Mouse (Mus musculus) CH12.LX (cell line): Measurements from ENCODE around the gene Afg3l1. TPM values are rescaled to one million over a fixed set of nuclear protein-coding genes. Genes with fewer than 3 reads are reported as not detected.

Experiments used
- DNase-seq: peaks from one replicate; pipeline ENCODE4 v3.0.0-alpha.2; 2013; ENCODE audit errors: extremely low read depth
- H3K27ac ChIP-seq: 2 replicates; pipeline ENCODE4 v1.5.1; 2012; ENCODE audit warnings: low read depth, mild to moderate bottlenecking, control low read depth, moderate library complexity; ENCODE audit not compliant: insufficient read depth
- H3K27me3 ChIP-seq: replicated peaks from 2 replicates; pipeline ENCODE3; 2012; ENCODE audit warnings: inconsistent platforms
- H3K36me3 ChIP-seq, 2 experiments: replicated peaks in 1 of 2; 2 replicates each; pipeline versions ENCODE3 to v1.6.1; 2012; ENCODE audit warnings: inconsistent platforms in 1 of 2, low read length in 1 of 2, mild to moderate bottlenecking in 1 of 2, mixed read lengths in 1 of 2, moderate library complexity in 1 of 2; ENCODE audit not compliant: control insufficient read depth in 1 of 2, insufficient read depth in 1 of 2
- H3K4me1 ChIP-seq, 2 experiments: 2 replicates each; pipeline ENCODE4 v1.6.1; 2012; ENCODE audit warnings: inconsistent platforms in 1 of 2, moderate library complexity in 1 of 2; ENCODE audit not compliant: insufficient read depth in 2 of 2, control insufficient read depth in 1 of 2
- H3K4me2 ChIP-seq: 2 replicates; pipeline ENCODE4 v1.6.1; 2012; ENCODE audit warnings: low read depth, mild to moderate bottlenecking, control low read depth; ENCODE audit not compliant: poor library complexity, insufficient read depth, severe bottlenecking
- H3K4me3 ChIP-seq, 3 experiments: fragments of 150-350 bp in 1 of 3; sonication (generic) in 1 of 3; replicated peaks in 1 of 3; 2 replicates each; pipeline versions ENCODE3 to v1.5.1; 2011 to 2012; ENCODE audit warnings: low read depth in 2 of 3, low read length in 2 of 3, mild to moderate bottlenecking in 2 of 3, moderate library complexity in 2 of 3, control low read depth in 1 of 3, improper control_type of control experiment in 1 of 3, inconsistent platforms in 1 of 3, mixed read lengths in 1 of 3; ENCODE audit not compliant: poor library complexity in 1 of 3
- H3K79me2 ChIP-seq: replicated peaks from 2 replicates; pipeline ENCODE4 v1.6.1; 2012; ENCODE audit warnings: mild to moderate bottlenecking, moderate library complexity; ENCODE audit not compliant: control insufficient read depth, poor library complexity, insufficient read depth, severe bottlenecking; ENCODE audit errors: extremely low read depth
- H3K9ac ChIP-seq: 2 replicates; pipeline ENCODE4 v1.6.1; 2012; ENCODE audit warnings: low read depth, mild to moderate bottlenecking, control low read depth, moderate library complexity; ENCODE audit not compliant: insufficient read depth
- H3K9me3 ChIP-seq: replicated peaks from 2 replicates; pipeline ENCODE3; 2012; ENCODE audit warnings: low read length, inconsistent platforms, mixed read lengths
- BHLHE40 ChIP-seq: IDR thresholded peaks from 2 replicates; pipeline ENCODE4 v1.6.1; 2011; ENCODE audit warnings: mild to moderate bottlenecking, low read depth, low read length, improper control_type of control experiment
- CHD2 ChIP-seq: IDR thresholded peaks from 2 replicates; pipeline ENCODE4 v1.6.1; 2011; ENCODE audit warnings: low read length, improper control_type of control experiment
- E2F4 ChIP-seq: IDR thresholded peaks from 2 replicates; pipeline ENCODE4 v1.6.1; 2011; ENCODE audit warnings: low read depth, low read length, improper control_type of control experiment; ENCODE audit not compliant: insufficient replicate concordance
- ELF1 ChIP-seq: IDR thresholded peaks from 2 replicates; pipeline ENCODE4 v1.6.1; 2014; ENCODE audit warnings: low read depth, mild to moderate bottlenecking, inconsistent platforms, low read length, improper control_type of control experiment
- EP300 ChIP-seq: IDR thresholded peaks from 2 replicates; pipeline ENCODE4 v1.6.1; 2011; ENCODE audit warnings: low read length, improper control_type of control experiment
- ETS1 ChIP-seq: conservative IDR thresholded peaks from 2 replicates; pipeline ENCODE4 v1.6.1; 2012; ENCODE audit warnings: low read depth, mild to moderate bottlenecking, inconsistent platforms, low read length, improper control_type of control experiment, moderate library complexity
- GABPA ChIP-seq: IDR thresholded peaks from 2 replicates; pipeline ENCODE4 v1.6.1; 2012; ENCODE audit warnings: low read depth, low read length, improper control_type of control experiment, inconsistent platforms; ENCODE audit not compliant: insufficient replicate concordance
- HCFC1 ChIP-seq: IDR thresholded peaks from 2 replicates; pipeline ENCODE4 v1.6.1; 2012; ENCODE audit warnings: low read depth, mild to moderate bottlenecking, inconsistent platforms, low read length, improper control_type of control experiment
- IRF4 ChIP-seq: IDR thresholded peaks from 2 replicates; pipeline ENCODE4 v1.6.1; 2014; ENCODE audit warnings: low read depth, mild to moderate bottlenecking, inconsistent platforms, low read length, improper control_type of control experiment
- KAT2A ChIP-seq: IDR thresholded peaks from 2 replicates; pipeline ENCODE4 v1.6.1; 2012; ENCODE audit warnings: low read length, improper control_type of control experiment, inconsistent platforms; ENCODE audit not compliant: insufficient replicate concordance
- MXI1 ChIP-seq: IDR thresholded peaks from 2 replicates; pipeline ENCODE4 v1.6.1; 2011; ENCODE audit warnings: mild to moderate bottlenecking, low read depth, low read length, improper control_type of control experiment
- MYC ChIP-seq: IDR thresholded peaks from 2 replicates; pipeline ENCODE4 v1.6.1; 2011; ENCODE audit warnings: low read depth, mild to moderate bottlenecking, improper control_type of control experiment, low read length
- NELFE ChIP-seq: IDR thresholded peaks from 2 replicates; pipeline ENCODE4 v1.6.1; 2011; ENCODE audit warnings: low read depth, low read length, improper control_type of control experiment
- NRF1 ChIP-seq: IDR thresholded peaks from 2 replicates; pipeline ENCODE4 v1.6.1; 2014; ENCODE audit warnings: low read depth, mild to moderate bottlenecking, inconsistent platforms, low read length, improper control_type of control experiment, moderate library complexity
- PAX5 ChIP-seq: IDR thresholded peaks from 2 replicates; pipeline ENCODE4 v1.6.1; 2012; ENCODE audit warnings: low read length, inconsistent platforms, mixed read lengths
- POLR2A ChIP-seq: IDR thresholded peaks from 2 replicates; pipeline ENCODE4 v1.6.1; 2011; ENCODE audit warnings: low read depth, mild to moderate bottlenecking, improper control_type of control experiment, low read length
- SIN3A ChIP-seq: IDR thresholded peaks from 2 replicates; pipeline ENCODE4 v1.6.1; 2012; ENCODE audit warnings: low read length, improper control_type of control experiment, inconsistent platforms
- SMC3 ChIP-seq: IDR thresholded peaks from 2 replicates; pipeline ENCODE4 v1.6.1; 2011; ENCODE audit warnings: low read depth, low read length, improper control_type of control experiment
- TBP ChIP-seq: conservative IDR thresholded peaks from 2 replicates; pipeline ENCODE4 v1.6.1; 2011; ENCODE audit warnings: low read depth, low read length, improper control_type of control experiment
- TCF12 ChIP-seq: IDR thresholded peaks from 2 replicates; pipeline ENCODE4 v1.6.1; 2014; ENCODE audit warnings: low read depth, mild to moderate bottlenecking, inconsistent platforms, low read length, improper control_type of control experiment
- ZNF384 ChIP-seq: IDR thresholded peaks from 2 replicates; pipeline ENCODE4 v1.6.1; 2012; ENCODE audit warnings: low read depth, low read length, improper control_type of control experiment, inconsistent platforms
- dilution Hi-C: fragments of 300-500 bp; cut with MboI; formaldehyde crosslinking; loops from 2 replicates; pipeline ENCODE4 v1.14.3; 2020; ENCODE audit warnings: low sequenced_read_pairs; ENCODE audit not compliant: extremely low pct_unique_long_range_greater_than_20kb, extremely low pct_ligation_motif_present
- in situ Hi-C: fragments of 300-500 bp; cut with MboI; formaldehyde crosslinking; loops from 3 replicates; pipeline ENCODE4 v1.14.3; 2019; ENCODE audit warnings: low sequenced_read_pairs, low pct_ligation_motif_present, low pct_unique_long_range_greater_than_20kb, mixed read lengths
- polyA plus RNA-seq: library from polyadenylated mRNA; unstranded; fragments of >175 nt; gene quantifications from 2 replicates; pipeline ENCODE4 v1.2.1, GENCODE M21; 2012; ENCODE audit warnings: low read depth; ENCODE audit not compliant: insufficient read length
- total RNA-seq, 2 experiments: library from RNA; depleted of rRNA; stranded (reverse); fragments of 300-350 nt in 1 of 2; fragments of >200 nt in 1 of 2; gene quantifications; 2 replicates each; pipeline ENCODE4 v1.2.3; 2012 to 2014

Gene Afg3l1
- total and polyA plus RNA-seq, 3 experiments: 20.3 to 47.6 (median 36.0) TPM

GRCm38 (mm10) chr8:123518172-123518571 is 40.5 kb downstream of the Afg3l1 start:
- DNase-seq: no peak
- H3K27me3 ChIP-seq: peaks cover 44% of the 10 kb centered on the region
- in situ Hi-C loops: no loop called here
- TF ChIP-seq MYC (no peak), ZNF384 (peak; percentile 78)
- TF ChIP-seq, all 38 proteins: peak for 1
- H3K36me3 ChIP-seq: peaks cover 15 to 25% of the 10 kb centered on the region in 2 experiments
- H3K4me1 ChIP-seq: peaks cover 6 to 21% of the 10 kb centered on the region in 2 experiments
- no peaks in the 10 kb centered on the region for H3K9me3 ChIP-seq
- dilution Hi-C loops: no loop called here
- H3K79me2 ChIP-seq: 0 out of 2 replicates have a peak, but pooled peaks cover 6% of the 10 kb centered on the region
- peak overlapping the region in 2 of 3 experiments; percentile 16 to 28 for H3K4me3 ChIP-seq
- H3K4me2 ChIP-seq: peak overlapping the region; percentile 87
- H3K9ac ChIP-seq: peak overlapping the region; percentile 40; the same call in 1 of the 2 replicates
- H3K27ac ChIP-seq: no peak overlapping the region

- DNase-seq: peak; percentile 96
- Histone ChIP-seq H3K4me2 (peak within 1 kb of the TSS; percentile 87), H3K27me3 (peaks cover 39% of the 10 kb centered on the region), H3K79me2 (0 out of 2 replicates have a peak, but pooled peaks cover 6% of the 10 kb centered on the region), H3K4me3 (peak within 1 kb of the TSS; percentile 64 to 75 (median 65)), H3K9me3 (no peaks in the 10 kb centered on the region), H3K36me3 (peaks cover 20 to 30% of the 10 kb centered on the region in 2 experiments), H3K9ac (peak within 1 kb of the TSS; percentile 78), H3K27ac (no peak within 1 kb of the TSS), H3K4me1 (peaks cover 6 to 21% of the 10 kb centered on the region in 2 experiments)
- no peak for TF ChIP-seq EP300
- TF ChIP-seq GABPA: no peak
- peak; percentile 88 for TF ChIP-seq MXI1
- TF ChIP-seq E2F4: no peak
- peak; percentile 54; the same call in 1 of the 2 replicates for TF ChIP-seq NRF1
- no peak for TF ChIP-seq PAX5
- TF ChIP-seq NELFE: peak; percentile 63; the same call in 1 of the 2 replicates
- TF ChIP-seq HCFC1: peak; percentile 34; the same call in 1 of the 2 replicates
- TF ChIP-seq SIN3A: peak; percentile 79
- no peak for TF ChIP-seq SMC3
- 0 out of 2 replicates have a peak, but pooled peaks have one; percentile 18 for TF ChIP-seq TCF12
- TF ChIP-seq BHLHE40: 0 out of 2 replicates have a peak, but pooled peaks have one; percentile 15
- TF ChIP-seq ETS1: no peak
- TF ChIP-seq MYC: no peak
- TF ChIP-seq KAT2A: no peak
- TF ChIP-seq ELF1: 0 out of 2 replicates have a peak, but pooled peaks have one; percentile 34
- TF ChIP-seq CHD2: peak; percentile 92
- TF ChIP-seq IRF4: no peak
- TF ChIP-seq TBP: no peak
- peak; percentile 76 for TF ChIP-seq POLR2A
- in situ Hi-C loops (no loop called here), dilution Hi-C loops (no loop called here)
These were observed 41.0 kb downstream of the Afg3l1 start, which contains the start of gene Gas8 for GRCm38 (mm10) chr8:123518667-123519066. Gene Gas8, plus strand, starts transcription at chr8:123518834.
